Mouse (Mus musculus): ENCODE measurements around the gene Tmem160. TPM values are rescaled to one million over a fixed set of nuclear protein-coding genes. Genes with fewer than 3 reads are reported as not detected.

Gene Tmem160
- polyA plus RNA-seq, 1 experiment from 2014 or later, result 50.7 TPM

DNA sequence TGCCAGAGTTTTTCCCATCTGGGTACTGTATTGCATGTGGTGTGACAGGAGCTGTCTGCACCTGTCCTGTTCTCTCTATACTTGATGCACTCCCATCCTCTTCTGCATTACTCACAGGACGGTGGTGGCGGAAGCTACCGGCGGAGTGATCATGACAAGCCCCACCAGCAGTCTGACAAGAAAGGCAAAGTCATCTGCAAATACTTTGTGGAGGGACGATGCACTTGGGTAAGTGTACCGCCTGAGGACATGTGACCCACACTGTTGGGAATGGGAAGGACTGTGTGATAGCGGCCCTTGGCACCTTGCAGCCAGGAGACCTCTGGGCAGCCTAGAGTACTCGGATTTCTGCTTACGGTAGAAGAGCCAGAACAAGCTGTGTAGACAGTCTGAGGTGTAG is 28.8 kb upstream of the Tmem160 start:
- Histone ChIP-seq H3K4me3 (ENCODE audit: low read depth, low read length) (no peak overlapping the region), H3K36me3 (replicated peaks; ENCODE audit: control insufficient read depth, insufficient read depth, low read depth, low read length) (peaks cover 26% of the 10 kb centered on the region), H3K4me2 (ENCODE audit: low read depth, low read length) (no peak overlapping the region), H3K27me3 (ENCODE audit: control insufficient read depth, insufficient read depth, low read length) (no peaks in the 10 kb centered on the region), H3K9me3 (replicated peaks; ENCODE audit: control insufficient read depth, low read length) (no peaks in the 10 kb centered on the region), H3K4me1 (ENCODE audit: control insufficient read depth, insufficient read depth, low read length) (no peaks in the 10 kb centered on the region), H3K9ac (replicated peaks; ENCODE audit: low read length) (no peak overlapping the region), H3K27ac (replicated peaks; ENCODE audit: low read depth, low read length) (no peak overlapping the region)
- no peak for DNase-seq (ENCODE audit: low spot score)
- ATAC-seq (replicated peaks; ENCODE audit: insufficient number of reproducible peaks, low FRiP score, low TSS enrichment, low read depth), result no peak
- 89% methylated on average over 9 of the region's 9 CpGs for WGBS

DNA sequence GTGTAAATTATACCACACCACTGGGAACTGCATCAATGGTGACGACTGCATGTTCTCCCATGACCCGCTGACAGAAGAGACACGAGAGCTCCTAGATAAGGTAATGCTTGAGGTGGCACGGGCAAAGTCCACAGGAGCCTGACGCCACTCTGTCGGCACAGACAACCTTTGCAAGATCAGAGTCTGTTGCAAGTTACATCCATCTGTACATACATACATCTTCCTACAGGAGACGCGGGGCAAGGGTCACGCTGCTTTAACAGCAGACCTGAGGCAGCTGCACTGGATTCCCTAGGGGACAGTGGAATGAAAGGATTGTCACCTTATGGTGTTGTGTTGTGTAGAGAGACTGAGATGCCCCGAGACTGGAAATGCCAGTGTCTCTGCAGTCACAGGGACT is 26.9 kb upstream of the Tmem160 start:
- H3K36me3 ChIP-seq (replicated peaks; ENCODE audit: control insufficient read depth, insufficient read depth, low read depth, low read length), result peaks cover 31% of the 10 kb centered on the region
- no peaks in the 10 kb centered on the region for H3K9me3 ChIP-seq (replicated peaks; ENCODE audit: control insufficient read depth, low read length)
- no peak for ATAC-seq (replicated peaks; ENCODE audit: insufficient number of reproducible peaks, low FRiP score, low TSS enrichment, low read depth)
- no peaks in the 10 kb centered on the region for H3K27me3 ChIP-seq (ENCODE audit: control insufficient read depth, insufficient read depth, low read length)
- H3K4me1 ChIP-seq (ENCODE audit: control insufficient read depth, insufficient read depth, low read length), result no peaks in the 10 kb centered on the region
- no peak overlapping the region for H3K4me2 ChIP-seq (ENCODE audit: low read depth, low read length)
- WGBS, result 92% methylated on average over 10 of the region's 10 CpGs
- H3K27ac ChIP-seq (replicated peaks; ENCODE audit: low read depth, low read length), result no peak overlapping the region
- no peak overlapping the region for H3K9ac ChIP-seq (replicated peaks; ENCODE audit: low read length)
- no peak overlapping the region for H3K4me3 ChIP-seq (ENCODE audit: low read depth, low read length)
- no peak for DNase-seq (ENCODE audit: low spot score)

GRCm38 (mm10) chr7:16426129-16426729 is 26.4 kb upstream of the Tmem160 start:
- no peaks in the 10 kb centered on the region for H3K27me3 ChIP-seq (ENCODE audit: control insufficient read depth, insufficient read depth, low read length)
- 59% methylated on average over 4 of the region's 4 CpGs for WGBS

DNA sequence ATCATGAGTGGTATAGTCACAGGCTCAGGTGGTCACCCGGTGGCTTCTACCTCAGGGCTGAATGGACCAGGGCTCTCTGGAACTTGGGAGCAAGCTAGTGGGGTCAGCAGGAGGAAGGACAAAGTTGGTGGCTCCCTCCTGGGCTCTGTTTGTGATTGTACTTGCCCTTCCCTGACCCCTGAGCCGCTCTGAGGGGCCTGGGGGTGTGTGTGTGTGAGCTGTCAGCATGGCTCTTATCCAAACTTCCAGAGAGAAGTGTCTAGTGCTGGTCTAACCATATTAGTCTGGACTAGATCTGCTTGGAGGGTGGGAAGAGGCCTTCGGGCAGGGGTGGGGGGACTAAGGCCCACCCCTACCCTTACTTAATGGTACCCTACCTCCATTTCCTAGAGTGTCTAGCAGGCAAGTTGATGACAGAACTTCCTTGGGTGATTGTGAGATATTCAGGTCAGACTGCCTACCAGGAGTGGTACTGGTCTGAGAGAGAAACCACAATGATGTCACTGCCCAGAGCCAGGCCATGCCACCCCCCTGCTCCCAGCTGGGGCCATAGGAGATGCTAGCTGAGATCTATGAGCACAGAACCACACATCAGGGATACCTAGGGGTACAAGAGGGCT is 19.1 kb upstream of the Tmem160 start:
- ATAC-seq (replicated peaks; ENCODE audit: insufficient number of reproducible peaks, low FRiP score, low TSS enrichment, low read depth), result no peak
- DNase-seq (ENCODE audit: low spot score), result no peak
- 70% methylated on average over 3 of the region's 3 CpGs for WGBS
- peaks cover 51% of the 10 kb centered on the region for H3K36me3 ChIP-seq (replicated peaks; ENCODE audit: control insufficient read depth, insufficient read depth, low read depth, low read length)
- H3K4me1 ChIP-seq (ENCODE audit: control insufficient read depth, insufficient read depth, low read length), result no peaks in the 10 kb centered on the region
- H3K4me2 ChIP-seq (ENCODE audit: low read depth, low read length), result no peak overlapping the region
- H3K9ac ChIP-seq (replicated peaks; ENCODE audit: low read length), result no peak overlapping the region
- no peak overlapping the region for H3K27ac ChIP-seq (replicated peaks; ENCODE audit: low read depth, low read length)
- no peak overlapping the region for H3K4me3 ChIP-seq (ENCODE audit: low read depth, low read length)
- H3K27me3 ChIP-seq (ENCODE audit: control insufficient read depth, insufficient read depth, low read length), result no peaks in the 10 kb centered on the region
- H3K9me3 ChIP-seq (replicated peaks; ENCODE audit: control insufficient read depth, low read length), result no peaks in the 10 kb centered on the region

More at GRCm38 (mm10) chr7:16426129-16426729, 26.4 kb upstream of the Tmem160 start:
- Histone ChIP-seq H3K4me2 (ENCODE audit: low read depth, low read length) (no peak overlapping the region), H3K4me3 (ENCODE audit: low read depth, low read length) (no peak overlapping the region), H3K9ac (replicated peaks; ENCODE audit: low read length) (no peak overlapping the region), H3K36me3 (replicated peaks; ENCODE audit: control insufficient read depth, insufficient read depth, low read depth, low read length) (peaks cover 29% of the 10 kb centered on the region), H3K4me1 (ENCODE audit: control insufficient read depth, insufficient read depth, low read length) (no peaks in the 10 kb centered on the region), H3K9me3 (replicated peaks; ENCODE audit: control insufficient read depth, low read length) (no peaks in the 10 kb centered on the region), H3K27ac (replicated peaks; ENCODE audit: low read depth, low read length) (no peak overlapping the region)
- DNase-seq (ENCODE audit: low spot score) (peak; percentile 76), ATAC-seq (replicated peaks; ENCODE audit: insufficient number of reproducible peaks, low FRiP score, low TSS enrichment, low read depth) (peak; percentile 79; the same call in 1 of the 2 replicates)

DNA sequence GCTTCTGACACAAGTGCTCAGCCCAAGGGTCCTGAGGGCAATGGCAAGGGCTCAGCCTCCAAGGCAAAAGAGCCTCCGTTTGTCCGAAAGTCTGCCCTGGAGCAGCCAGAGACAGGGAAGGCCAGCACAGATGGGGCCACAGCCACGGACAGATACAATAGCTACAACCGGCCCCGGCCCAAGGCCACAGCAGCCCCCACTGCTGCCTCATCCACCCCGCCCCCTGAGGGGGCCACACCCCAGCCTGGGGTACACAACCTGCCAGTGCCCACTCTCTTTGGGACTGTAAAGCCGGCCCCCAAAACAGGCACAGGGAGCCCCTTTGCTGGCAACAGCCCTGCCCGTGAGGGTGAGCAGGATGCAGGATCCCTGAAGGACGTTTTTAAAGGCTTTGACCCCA is 17.5 kb upstream of the Tmem160 start:
- DNase-seq (ENCODE audit: low spot score) (no peak), ATAC-seq (replicated peaks; ENCODE audit: insufficient number of reproducible peaks, low FRiP score, low TSS enrichment, low read depth) (no peak)
- H3K36me3 ChIP-seq (replicated peaks; ENCODE audit: control insufficient read depth, insufficient read depth, low read depth, low read length), result peaks cover 38% of the 10 kb centered on the region
- no peaks in the 10 kb centered on the region for H3K4me1 ChIP-seq (ENCODE audit: control insufficient read depth, insufficient read depth, low read length)
- WGBS, result 92% methylated on average over 9 of the region's 9 CpGs
- no peaks in the 10 kb centered on the region for H3K27me3 ChIP-seq (ENCODE audit: control insufficient read depth, insufficient read depth, low read length)
- H3K4me3 ChIP-seq (ENCODE audit: low read depth, low read length), result no peak overlapping the region
- H3K27ac ChIP-seq (replicated peaks; ENCODE audit: low read depth, low read length), result no peak overlapping the region
- no peak overlapping the region for H3K4me2 ChIP-seq (ENCODE audit: low read depth, low read length)
- H3K9ac ChIP-seq (replicated peaks; ENCODE audit: low read length), result no peak overlapping the region
- H3K9me3 ChIP-seq (replicated peaks; ENCODE audit: control insufficient read depth, low read length), result no peaks in the 10 kb centered on the region

DNA sequence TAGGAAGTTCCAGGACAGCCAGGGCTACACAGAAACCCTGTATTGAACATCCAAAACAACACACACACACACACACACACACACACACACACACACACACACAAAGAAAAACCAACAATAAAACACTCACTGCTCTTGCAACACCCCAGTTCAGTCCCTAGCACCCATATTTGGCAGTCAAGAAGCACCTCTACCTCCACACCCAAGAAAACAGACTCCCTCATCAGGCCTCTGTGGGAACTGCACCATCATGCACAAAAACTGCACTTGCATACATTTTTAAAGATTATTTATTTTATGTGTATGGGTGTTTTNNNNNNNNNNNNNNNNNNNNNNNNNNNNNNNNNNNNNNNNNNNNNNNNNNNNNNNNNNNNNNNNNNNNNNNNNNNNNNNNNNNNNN is 11.3 kb upstream of the Tmem160 start:
- ATAC-seq (replicated peaks; ENCODE audit: insufficient number of reproducible peaks, low FRiP score, low TSS enrichment, low read depth), result no peak
- H3K4me1 ChIP-seq (ENCODE audit: control insufficient read depth, insufficient read depth, low read length), result no peaks in the 10 kb centered on the region
- H3K4me2 ChIP-seq (ENCODE audit: low read depth, low read length), result no peak overlapping the region
- H3K9ac ChIP-seq (replicated peaks; ENCODE audit: low read length), result no peak overlapping the region
- no peak overlapping the region for H3K4me3 ChIP-seq (ENCODE audit: low read depth, low read length)
- H3K27ac ChIP-seq (replicated peaks; ENCODE audit: low read depth, low read length), result no peak overlapping the region
- H3K36me3 ChIP-seq (replicated peaks; ENCODE audit: control insufficient read depth, insufficient read depth, low read depth, low read length), result no peaks in the 10 kb centered on the region; the same call in 1 of the 2 replicates
- DNase-seq (ENCODE audit: low spot score), result no peak
- H3K9me3 ChIP-seq (replicated peaks; ENCODE audit: control insufficient read depth, low read length), result no peaks in the 10 kb centered on the region
- H3K27me3 ChIP-seq (ENCODE audit: control insufficient read depth, insufficient read depth, low read length), result no peaks in the 10 kb centered on the region

DNA sequence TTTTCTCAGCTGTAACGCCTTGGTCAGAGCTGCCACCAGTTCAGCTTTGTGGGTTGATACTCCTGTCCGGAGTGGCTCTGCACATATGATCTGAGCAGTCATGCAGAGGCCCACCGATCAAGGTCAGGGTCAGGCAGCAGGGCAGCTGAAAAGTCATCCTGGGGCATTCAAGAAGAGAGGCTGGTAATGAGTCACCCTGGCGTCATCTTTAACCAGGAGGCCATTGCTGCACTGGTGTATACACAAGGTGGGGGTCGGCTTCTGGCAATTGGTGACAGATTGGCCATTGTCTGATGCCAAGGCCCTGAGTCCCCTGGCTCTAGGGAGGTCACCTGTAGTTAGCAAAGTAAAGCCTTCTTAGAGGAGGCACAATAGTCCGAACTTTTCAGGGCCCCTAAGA is 923 bp upstream of the Tmem160 start:
- Histone ChIP-seq H3K27ac (replicated peaks; ENCODE audit: low read depth, low read length) (no peak overlapping the region), H3K36me3 (replicated peaks; ENCODE audit: control insufficient read depth, insufficient read depth, low read depth, low read length) (no peaks in the 10 kb centered on the region), H3K4me2 (ENCODE audit: low read depth, low read length) (no peak overlapping the region), H3K9ac (replicated peaks; ENCODE audit: low read length) (no peak overlapping the region), H3K27me3 (ENCODE audit: control insufficient read depth, insufficient read depth, low read length) (no peaks in the 10 kb centered on the region), H3K4me1 (ENCODE audit: control insufficient read depth, insufficient read depth, low read length) (no peaks in the 10 kb centered on the region), H3K9me3 (replicated peaks; ENCODE audit: control insufficient read depth, low read length) (no peaks in the 10 kb centered on the region), H3K4me3 (ENCODE audit: low read depth, low read length) (no peak overlapping the region)
- ATAC-seq (replicated peaks; ENCODE audit: insufficient number of reproducible peaks, low FRiP score, low TSS enrichment, low read depth) (no peak), DNase-seq (ENCODE audit: low spot score) (no peak)
- WGBS, result 77% methylated on average over 6 of the region's 6 CpGs

DNA sequence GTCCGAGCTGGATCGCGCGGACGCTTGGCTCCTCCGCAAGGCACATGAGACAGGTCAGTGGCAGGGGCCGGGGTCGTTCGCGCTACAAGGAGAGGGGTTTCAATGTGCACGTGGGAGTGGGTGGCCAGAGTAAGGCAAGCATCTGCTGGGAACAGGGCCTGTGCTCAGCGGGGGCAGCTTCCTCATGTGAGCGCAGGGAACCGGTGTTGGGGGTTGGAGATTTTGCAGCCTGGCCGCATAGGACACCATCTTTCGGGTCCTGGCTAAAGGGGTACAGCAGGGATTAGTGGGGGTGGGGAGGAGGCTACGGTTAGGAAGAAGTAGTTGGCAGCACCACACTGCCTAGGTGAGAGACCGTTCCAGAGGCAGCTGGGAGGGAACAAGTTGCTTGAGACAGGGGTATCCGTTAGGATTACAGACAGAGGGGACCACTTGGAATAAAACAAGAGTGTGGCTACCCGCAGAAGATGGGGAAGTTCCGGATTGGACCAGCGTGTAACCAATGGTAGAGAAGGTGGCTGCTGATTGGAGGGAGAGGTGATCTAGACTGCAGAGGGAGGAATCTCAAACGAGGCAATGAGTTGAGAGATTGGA is 636 bp downstream of the Tmem160 start:
- Histone ChIP-seq H3K36me3 (replicated peaks; ENCODE audit: control insufficient read depth, insufficient read depth, low read depth, low read length) (no peaks in the 10 kb centered on the region), H3K27ac (replicated peaks; ENCODE audit: low read depth, low read length) (0 out of 2 replicates have a peak overlapping the region, but pooled peaks have one; percentile 8), H3K4me2 (ENCODE audit: low read depth, low read length) (peak overlapping the region; percentile 89), H3K9me3 (replicated peaks; ENCODE audit: control insufficient read depth, low read length) (no peaks in the 10 kb centered on the region), H3K27me3 (ENCODE audit: control insufficient read depth, insufficient read depth, low read length) (no peaks in the 10 kb centered on the region), H3K4me3 (ENCODE audit: low read depth, low read length) (peak overlapping the region; percentile 76), H3K4me1 (ENCODE audit: control insufficient read depth, insufficient read depth, low read length) (no peaks in the 10 kb centered on the region), H3K9ac (replicated peaks; ENCODE audit: low read length) (peak overlapping the region; percentile 70)
- WGBS, result under 1% methylated on average over 23 of the region's 23 CpGs
- peak; percentile 75 for DNase-seq (ENCODE audit: low spot score)
- peak; percentile 72 for ATAC-seq (replicated peaks; ENCODE audit: insufficient number of reproducible peaks, low FRiP score, low TSS enrichment, low read depth)

Data from embryonic facial prominence, embryonic 11.5 days (tissue).